Mouse (Mus musculus) thymus, postnatal 36 days (tissue): ENCODE measurements around the gene Gucy2g.
"Not testable (repeated sequence)": the region's sequence is repeated elsewhere in the genome, so short reads cannot be mapped to it uniquely, and the experiment has no call there.

ENCODE experiments used
- DNase-seq, 2 experiments: peaks; one replicate each; pipeline ENCODE4 v3.0.0; 2022; ENCODE audit warnings: mixed read lengths in 2 of 2

The Gucy2g gene

DNA sequence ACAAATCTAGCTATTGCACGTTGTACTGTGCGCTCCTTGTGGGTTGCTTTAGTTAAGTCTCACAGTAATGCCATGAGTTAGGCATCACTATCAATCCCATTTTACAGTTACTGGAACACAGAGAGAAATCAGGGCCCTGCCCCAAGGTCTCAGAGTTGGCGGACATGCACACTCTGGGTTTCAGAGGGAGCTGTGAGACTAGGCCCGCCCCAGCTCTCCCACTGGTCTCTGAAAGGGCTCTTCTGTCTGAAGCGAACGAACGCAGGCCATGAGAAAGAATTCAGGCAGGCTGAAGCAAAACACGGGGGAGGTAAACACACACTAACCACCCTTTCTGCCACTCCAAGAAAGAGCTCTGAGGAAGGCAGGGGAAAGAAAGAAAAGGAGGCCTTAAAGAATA lies 82.4 kb downstream of the Gucy2g start:
- DNase-seq: no peak

DNA sequence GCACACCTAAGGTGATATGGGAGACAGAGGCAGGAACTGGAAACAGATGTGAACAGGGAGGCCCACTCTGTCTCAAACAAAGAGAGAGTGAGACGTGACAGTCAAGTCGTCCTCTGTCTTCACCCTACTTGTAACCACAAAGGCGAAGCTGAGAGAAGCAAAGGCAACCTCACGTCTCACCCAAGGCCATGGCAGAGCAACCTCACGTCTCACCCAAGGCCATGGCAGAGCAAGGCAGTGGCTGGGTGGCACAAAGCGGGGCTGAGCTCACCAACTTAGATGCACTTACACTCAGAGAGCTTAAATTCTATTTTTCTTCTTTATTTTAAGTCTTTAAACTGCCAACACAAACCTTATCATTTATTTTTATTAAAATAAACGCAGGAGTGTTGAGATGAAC lies 84.0 kb downstream of the Gucy2g start:
- DNase-seq: no peak

DNA sequence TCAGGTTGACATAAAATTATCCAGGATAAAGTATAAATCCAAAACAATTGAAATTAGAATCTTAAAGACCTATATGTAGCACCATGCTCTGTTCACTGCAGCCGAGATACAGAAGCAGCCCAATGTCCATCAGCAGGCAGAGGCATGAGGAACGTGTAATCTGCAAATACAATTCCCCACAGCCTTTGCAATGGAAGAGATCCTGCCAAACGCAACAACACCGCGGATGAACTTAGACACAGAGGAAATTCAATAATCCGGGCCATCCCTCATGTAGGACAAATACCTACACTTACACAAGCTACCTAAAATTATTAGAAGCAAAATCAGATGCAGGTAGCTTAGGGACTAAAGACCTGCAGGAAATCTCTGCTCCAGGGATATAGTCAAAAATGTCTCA lies 88.1 kb downstream of the Gucy2g start:
- no peak for DNase-seq

DNA sequence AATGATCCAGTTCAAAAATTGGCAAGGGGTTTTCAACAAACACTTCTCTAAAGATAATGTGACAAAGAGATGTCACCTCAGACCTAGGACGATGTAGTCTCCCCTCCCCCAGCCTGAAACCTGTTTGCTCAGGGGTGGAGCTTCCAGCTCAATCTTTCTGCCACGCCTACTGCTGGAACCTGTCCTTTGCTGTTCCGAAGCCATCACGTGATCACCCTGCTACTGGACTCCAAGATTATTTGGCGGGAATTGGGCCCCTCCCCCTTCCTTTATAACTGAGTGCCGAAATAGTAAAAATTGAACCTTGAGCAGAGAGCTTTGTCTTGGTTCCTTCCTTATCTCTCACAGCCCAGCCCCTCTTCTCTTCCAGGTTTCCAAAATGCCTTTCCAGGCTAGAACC lies 88.8 kb downstream of the Gucy2g start:
- DNase-seq: not testable (repeated sequence)

DNA sequence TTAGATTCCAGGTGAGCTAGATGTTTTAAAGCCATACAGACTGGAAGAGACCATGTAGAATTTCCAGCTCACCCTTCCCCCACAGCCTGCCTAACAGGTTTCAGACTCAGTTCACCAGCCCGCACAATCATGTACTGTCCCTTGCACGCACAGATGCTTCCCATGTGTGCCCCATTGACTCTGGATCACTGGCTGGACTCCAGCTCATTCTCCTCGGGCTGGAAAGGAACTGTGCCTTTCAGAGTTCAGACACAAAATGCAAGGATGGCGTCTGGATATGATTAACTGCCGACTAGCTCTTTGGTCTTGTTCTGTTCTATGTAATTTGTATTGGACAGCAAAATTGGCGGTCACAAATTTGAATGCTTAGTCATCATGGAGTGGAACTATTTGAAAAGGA lies 91.4 kb downstream of the Gucy2g start:
- no peak for DNase-seq

DNA sequence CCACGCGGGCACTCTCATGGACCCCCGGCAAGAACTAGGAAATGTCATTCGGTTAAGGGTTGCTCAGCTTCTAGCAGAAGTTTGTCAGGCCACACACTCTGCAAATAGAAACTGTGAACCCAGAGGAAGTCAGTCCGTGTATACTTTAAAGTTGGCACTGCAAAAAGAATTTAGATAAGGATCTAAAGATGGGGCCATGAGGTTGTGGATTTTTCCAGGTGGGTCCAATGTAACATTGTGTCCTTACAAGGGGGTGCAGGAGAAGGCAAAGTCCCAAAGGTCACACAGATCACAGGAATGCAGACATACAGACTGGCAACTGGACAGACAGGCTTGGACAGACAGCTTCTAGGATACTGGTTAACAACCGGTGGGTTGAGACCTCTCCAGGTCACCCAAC lies 92.9 kb downstream of the Gucy2g start:
- DNase-seq: no peak
